Mouse (Mus musculus): Measurements from ENCODE around the gene Col5a3. TPM values are rescaled to one million over a fixed set of nuclear protein-coding genes. Genes with fewer than 3 reads are reported as not detected.
A peak's percentile ranks its signal among the peaks of the same experiment; 100 is the strongest.

Col5a3 gene
- polyA plus RNA-seq, 1 experiment from 2014 or later: 0.39 TPM

DNA sequence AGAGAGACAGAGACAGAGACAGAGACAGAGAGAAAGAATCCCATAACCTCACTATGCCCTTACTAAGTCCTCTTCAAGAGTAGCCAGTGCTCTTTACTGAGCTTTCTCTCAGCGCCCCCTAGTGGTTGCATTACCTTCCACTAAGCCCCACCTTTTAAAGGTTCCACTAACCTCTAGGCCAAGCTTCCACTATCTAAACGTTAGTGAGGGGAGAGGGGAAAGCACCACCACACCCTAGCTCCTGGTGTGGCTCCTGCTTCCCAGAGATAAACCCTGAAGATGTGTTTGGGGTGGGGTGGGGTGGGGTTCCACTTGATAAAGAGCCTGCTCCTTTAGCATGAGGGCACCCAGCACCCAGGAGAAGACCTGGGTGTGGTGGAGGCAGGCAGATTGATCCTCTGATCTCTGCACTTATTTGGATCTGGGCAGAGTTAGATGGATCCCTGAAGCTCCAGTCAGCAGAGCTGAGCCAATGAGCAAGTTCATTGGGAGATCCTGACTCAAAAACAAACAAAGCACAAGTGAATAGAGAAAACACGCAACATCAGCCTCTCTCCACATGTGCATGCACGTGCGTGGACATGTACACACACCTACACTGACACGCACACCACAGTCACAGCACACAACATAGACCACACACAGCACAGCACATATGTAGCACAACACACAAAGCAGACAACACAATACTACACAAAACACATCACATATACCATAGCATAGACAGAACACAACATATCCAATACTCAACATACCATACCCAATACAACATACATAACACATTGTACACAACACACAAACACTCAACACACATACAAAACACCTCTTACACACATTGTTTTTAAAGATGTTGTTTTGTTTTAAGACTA, 57.5 kb downstream of the Col5a3 start:
- 62% methylated on average over 6 of the region's 6 CpGs for WGBS
- Histone ChIP-seq H3K27me3 (replicated peaks; ENCODE audit: low read depth, poor library complexity, severe bottlenecking) (no peaks in the 10 kb centered on the region), H3K36me3 (replicated peaks) (no peaks in the 10 kb centered on the region), H3K4me3 (no peak overlapping the region), H3K27ac (replicated peaks) (no peak overlapping the region), H3K9me3 (no peaks in the 10 kb centered on the region), H3K4me1 (no peaks in the 10 kb centered on the region)
- DNase-seq (ENCODE audit: low spot score): peak; percentile 74

DNA sequence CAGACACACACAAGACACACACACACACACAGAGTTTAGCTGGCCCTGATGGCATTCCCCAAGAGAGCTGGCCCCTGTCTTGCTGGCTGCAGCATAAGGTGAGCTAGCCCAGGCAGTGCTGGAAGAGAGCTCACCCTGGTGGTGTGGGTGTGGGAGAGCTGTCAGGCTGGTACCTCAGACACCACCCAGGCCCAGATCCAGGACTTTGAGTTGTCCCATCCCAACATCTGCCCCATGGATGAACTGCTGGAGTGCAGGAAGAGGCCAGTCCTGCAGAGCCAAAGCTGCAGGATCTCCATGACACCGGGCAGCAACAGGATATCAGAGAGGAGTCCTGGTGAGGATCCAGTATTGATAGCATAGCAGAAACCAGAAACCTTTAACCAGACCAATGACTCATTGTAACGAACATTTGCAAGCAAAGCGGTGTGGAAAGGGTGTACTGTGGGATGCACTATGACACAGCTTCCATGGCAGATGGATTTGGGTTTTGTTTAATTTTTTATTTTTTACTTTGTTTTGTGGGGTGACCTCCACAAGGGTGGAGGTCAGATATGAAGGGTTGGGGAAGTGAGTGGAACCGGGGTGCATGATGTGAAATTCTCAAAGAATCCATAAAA, 58.7 kb downstream of the Col5a3 start:
- DNase-seq (ENCODE audit: low spot score): no peak
- Histone ChIP-seq H3K4me3 (no peak overlapping the region), H3K36me3 (replicated peaks) (no peaks in the 10 kb centered on the region), H3K27ac (replicated peaks) (no peak overlapping the region), H3K27me3 (replicated peaks; ENCODE audit: low read depth, poor library complexity, severe bottlenecking) (no peaks in the 10 kb centered on the region), H3K9me3 (no peaks in the 10 kb centered on the region), H3K4me1 (no peaks in the 10 kb centered on the region)
- WGBS: 87% methylated on average over 4 of the region's 4 CpGs

DNA sequence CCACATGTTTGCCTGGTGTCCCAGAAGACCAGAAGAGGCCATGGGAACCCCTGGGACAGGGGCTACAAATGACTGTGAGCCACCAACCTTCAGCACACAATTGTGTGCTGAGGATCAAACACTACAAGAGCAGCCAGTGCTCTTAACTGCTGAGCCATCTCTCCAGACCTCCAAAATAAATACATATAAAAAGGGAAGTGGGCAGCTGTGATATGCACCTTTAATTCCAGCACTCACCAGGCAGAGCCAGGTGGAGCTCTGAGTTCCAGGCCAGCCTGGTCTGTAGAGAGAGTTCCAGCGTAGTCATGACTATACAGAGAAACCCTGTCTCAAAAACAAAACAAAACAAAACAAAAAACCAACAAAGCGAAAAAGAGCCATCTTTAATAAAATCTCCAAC, 60.5 kb downstream of the Col5a3 start:
- no peak for DNase-seq (ENCODE audit: low spot score)
- 90% methylated on average over 2 of the region's 2 CpGs for WGBS
- Histone ChIP-seq H3K36me3 (replicated peaks) (no peaks in the 10 kb centered on the region), H3K4me3 (no peak overlapping the region), H3K27me3 (replicated peaks; ENCODE audit: low read depth, poor library complexity, severe bottlenecking) (no peaks in the 10 kb centered on the region), H3K9me3 (no peaks in the 10 kb centered on the region), H3K27ac (replicated peaks) (no peak overlapping the region), H3K4me1 (no peaks in the 10 kb centered on the region)

- Histone ChIP-seq H3K4me3 (no peak overlapping the region), H3K27me3 (replicated peaks; ENCODE audit: low read depth, poor library complexity, severe bottlenecking) (peaks cover 20% of the 10 kb centered on the region), H3K36me3 (replicated peaks) (no peaks in the 10 kb centered on the region), H3K9me3 (no peaks in the 10 kb centered on the region), H3K27ac (replicated peaks) (no peak overlapping the region), H3K4me1 (peaks cover 12% of the 10 kb centered on the region)
- WGBS: 56% methylated on average over 6 of the region's 6 CpGs
- DNase-seq (ENCODE audit: low spot score): no peak
These were observed 63.3 kb downstream of the Col5a3 start for GRCm38 (mm10) chr9:20751477-20752029.

GRCm38 (mm10) chr9:20749213-20749612, 65.7 kb downstream of the Col5a3 start:
- H3K4me3 ChIP-seq: no peak overlapping the region
- H3K4me1 ChIP-seq: peaks cover 28% of the 10 kb centered on the region
- peaks cover 43% of the 10 kb centered on the region for H3K27me3 ChIP-seq (replicated peaks; ENCODE audit: low read depth, poor library complexity, severe bottlenecking)
- no peaks in the 10 kb centered on the region for H3K9me3 ChIP-seq
- WGBS: 81% methylated on average over 5 of the region's 5 CpGs
- no peak for DNase-seq (ENCODE audit: low spot score)
- H3K27ac ChIP-seq (replicated peaks): no peak overlapping the region
- H3K36me3 ChIP-seq (replicated peaks): no peaks in the 10 kb centered on the region

DNA sequence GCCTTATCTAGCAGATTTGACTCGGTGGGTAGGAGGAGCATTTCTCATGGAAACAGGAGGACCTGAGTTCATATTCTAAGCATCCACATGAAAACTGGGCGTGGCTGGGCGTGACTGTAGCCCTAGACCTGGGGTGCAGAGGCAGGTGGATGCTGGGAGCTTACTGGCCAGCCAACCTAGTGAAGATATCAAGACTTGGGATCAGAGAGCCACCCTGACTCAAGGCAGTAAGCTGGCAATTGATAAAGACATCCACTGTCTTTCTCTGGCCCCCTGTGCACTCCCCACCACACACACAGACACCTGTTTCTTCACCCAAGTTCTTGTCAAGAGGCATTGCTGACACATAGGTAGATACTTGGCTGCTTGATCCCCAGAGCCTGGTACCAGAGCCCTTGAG, 66.3 kb downstream of the Col5a3 start:
- no peaks in the 10 kb centered on the region for H3K9me3 ChIP-seq
- H3K27me3 ChIP-seq (replicated peaks; ENCODE audit: low read depth, poor library complexity, severe bottlenecking): peaks cover 50% of the 10 kb centered on the region
- no peaks in the 10 kb centered on the region for H3K36me3 ChIP-seq (replicated peaks)
- H3K4me1 ChIP-seq: peaks cover 30% of the 10 kb centered on the region
- no peak overlapping the region for H3K27ac ChIP-seq (replicated peaks)
- no peak for DNase-seq (ENCODE audit: low spot score)
- no peak overlapping the region for H3K4me3 ChIP-seq
- WGBS: 77% methylated on average over 3 of the region's 3 CpGs

DNA sequence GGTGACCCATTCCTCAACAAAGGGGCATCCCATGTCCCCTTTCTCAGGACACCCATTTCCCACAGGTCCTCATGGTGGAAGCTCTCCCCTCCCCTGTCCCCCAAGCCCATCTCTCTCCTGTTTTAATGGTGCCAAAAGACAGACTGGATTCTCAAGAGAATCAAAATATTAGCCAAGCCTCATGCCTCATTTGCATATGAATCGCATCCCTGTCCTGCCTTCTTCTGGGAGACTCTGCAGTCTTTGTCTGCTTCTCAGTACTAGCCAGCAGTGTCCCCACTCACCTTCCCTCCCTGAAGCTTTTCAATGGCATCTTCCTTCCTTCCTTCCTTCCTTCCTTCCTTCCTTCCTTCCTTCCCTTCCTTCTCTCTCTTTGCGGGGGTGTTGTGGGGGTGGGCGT, 67.2 kb downstream of the Col5a3 start:
- Histone ChIP-seq H3K36me3 (replicated peaks) (no peaks in the 10 kb centered on the region), H3K27ac (replicated peaks) (peak overlapping the region; percentile 35; the same call in 1 of the 2 replicates), H3K4me1 (peaks cover 30% of the 10 kb centered on the region), H3K4me3 (no peak overlapping the region), H3K27me3 (replicated peaks; ENCODE audit: low read depth, poor library complexity, severe bottlenecking) (peaks cover 58% of the 10 kb centered on the region), H3K9me3 (no peaks in the 10 kb centered on the region)
- WGBS: 7% methylated on average over 3 of the region's 3 CpGs
- DNase-seq (ENCODE audit: low spot score): no peak

GRCm38 (mm10) chr9:20746017-20746660, 68.7 kb downstream of the Col5a3 start, which contains the start of gene Olfm2:
Gene Olfm2, minus strand, starts transcription at chr9:20746349.
- DNase-seq (ENCODE audit: low spot score): peak; percentile 82
- WGBS: under 1% methylated on average over 49 of the region's 50 CpGs
- Histone ChIP-seq H3K9me3 (no peaks in the 10 kb centered on the region), H3K27me3 (replicated peaks; ENCODE audit: low read depth, poor library complexity, severe bottlenecking) (peaks cover 72% of the 10 kb centered on the region), H3K4me1 (peaks cover 30% of the 10 kb centered on the region), H3K36me3 (replicated peaks) (no peaks in the 10 kb centered on the region), H3K4me3 (peak within 1 kb of the TSS; percentile 67), H3K27ac (replicated peaks) (peak within 1 kb of the TSS; percentile 76)

GRCm38 (mm10) chr9:20745129-20745966, 69.5 kb downstream of the Col5a3 start:
- no peaks in the 10 kb centered on the region for H3K36me3 ChIP-seq (replicated peaks)
- H3K9me3 ChIP-seq: no peaks in the 10 kb centered on the region
- no peak for DNase-seq (ENCODE audit: low spot score)
- WGBS: 10% methylated on average over 17 of the region's 17 CpGs
- peaks cover 72% of the 10 kb centered on the region for H3K27me3 ChIP-seq (replicated peaks; ENCODE audit: low read depth, poor library complexity, severe bottlenecking)
- H3K27ac ChIP-seq (replicated peaks): peak overlapping the region; percentile 76
- peaks cover 35% of the 10 kb centered on the region for H3K4me1 ChIP-seq
- H3K4me3 ChIP-seq: peak overlapping the region; percentile 67

- H3K27me3 ChIP-seq (replicated peaks; ENCODE audit: low read depth, poor library complexity, severe bottlenecking): peaks cover 83% of the 10 kb centered on the region
- no peak overlapping the region for H3K27ac ChIP-seq (replicated peaks)
- H3K36me3 ChIP-seq (replicated peaks): no peaks in the 10 kb centered on the region
- DNase-seq (ENCODE audit: low spot score): peak; percentile 62
- H3K4me1 ChIP-seq: peaks cover 35% of the 10 kb centered on the region
- 8% methylated on average over 22 of the region's 22 CpGs for WGBS
- no peaks in the 10 kb centered on the region for H3K9me3 ChIP-seq
- peak overlapping the region; percentile 15; the same call in 1 of the 2 replicates for H3K4me3 ChIP-seq
These were observed 70.7 kb downstream of the Col5a3 start for GRCm38 (mm10) chr9:20743946-20744738.

DNA sequence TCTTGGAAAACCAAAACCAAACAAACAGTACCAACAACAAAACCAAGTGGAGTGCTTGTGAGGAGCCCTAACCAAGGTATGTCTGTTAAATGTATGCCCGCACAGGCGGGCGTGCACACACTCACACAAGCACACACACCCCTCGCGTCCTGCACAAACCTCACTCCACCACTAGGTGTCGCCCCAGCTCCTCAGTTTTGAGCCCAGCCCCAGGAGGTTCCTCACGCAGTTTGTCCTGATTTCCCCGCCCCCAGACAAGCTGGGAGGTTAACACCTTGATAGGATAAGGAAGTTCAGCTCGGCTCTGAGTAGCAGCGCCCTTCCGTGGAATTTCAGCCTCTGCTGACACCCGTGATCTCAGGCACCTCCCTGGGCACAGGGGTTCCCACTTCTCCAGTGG, 74.5 kb downstream of the Col5a3 start:
- peaks cover 55% of the 10 kb centered on the region for H3K27me3 ChIP-seq (replicated peaks; ENCODE audit: low read depth, poor library complexity, severe bottlenecking)
- DNase-seq (ENCODE audit: low spot score): peak; percentile 86
- no peak overlapping the region for H3K27ac ChIP-seq (replicated peaks)
- no peak overlapping the region for H3K4me3 ChIP-seq
- H3K9me3 ChIP-seq: no peaks in the 10 kb centered on the region
- 5% methylated on average over 12 of the region's 12 CpGs for WGBS
- H3K4me1 ChIP-seq: peaks cover 12% of the 10 kb centered on the region
- H3K36me3 ChIP-seq (replicated peaks): no peaks in the 10 kb centered on the region
